Mouse (Mus musculus) forebrain, postnatal 0 days (tissue): ENCODE data around the gene Atrnl1. TPM values are rescaled to one million over a fixed set of nuclear protein-coding genes. Genes with fewer than 3 reads are reported as not detected.

ENCODE experiments used
- ATAC-seq: fragments of 200-750 bp; cut with Nextera tagmentation; 2 replicates; pipeline ENCODE4 v1.8.0; 2017; ENCODE audit warnings: mild to moderate bottlenecking, moderate library complexity
- DNase-seq: peaks from one replicate; pipeline ENCODE4 v3.0.0-alpha.2; 2015
- H3K27ac ChIP-seq: fragments of 300-500 bp; sonication (generic); 2 replicates; pipeline ENCODE4 v1.5.1; 2014; ENCODE audit warnings: low read depth, mild to moderate bottlenecking, antibody characterized with exemption, low read length, moderate library complexity, mixed read lengths
- H3K27me3 ChIP-seq: fragments of 300-500 bp; sonication (generic); 2 replicates; pipeline ENCODE4 v1.6.1; 2014; ENCODE audit warnings: mild to moderate bottlenecking, low read length, mixed read lengths; ENCODE audit not compliant: insufficient read depth
- H3K36me3 ChIP-seq: fragments of 300-500 bp; sonication (generic); 2 replicates; pipeline ENCODE4 v1.6.1; 2014; ENCODE audit warnings: mild to moderate bottlenecking, moderate library complexity; ENCODE audit not compliant: insufficient read depth
- H3K4me1 ChIP-seq: fragments of 300-500 bp; sonication (generic); 2 replicates; pipeline ENCODE4 v1.6.1; 2014; ENCODE audit warnings: antibody characterized with exemption; ENCODE audit not compliant: insufficient read depth
- H3K4me2 ChIP-seq: fragments of 300-500 bp; sonication (generic); 2 replicates; pipeline ENCODE4 v1.6.1; 2014; ENCODE audit warnings: low read depth, mild to moderate bottlenecking, moderate library complexity
- H3K4me3 ChIP-seq: fragments of 300-500 bp; sonication (generic); 2 replicates; pipeline ENCODE4 v1.5.1; 2014; ENCODE audit warnings: low read depth, low read length, mixed read lengths
- H3K9ac ChIP-seq: fragments of 300-500 bp; sonication (generic); 2 replicates; pipeline ENCODE4 v1.6.1; 2014; ENCODE audit warnings: mild to moderate bottlenecking
- H3K9me3 ChIP-seq: fragments of 300-500 bp; sonication (generic); 2 replicates; pipeline ENCODE4 v1.6.1; 2016; ENCODE audit warnings: low read length
- CTCF ChIP-seq: sonication (generic); IDR thresholded peaks from 2 replicates; pipeline ENCODE4 v1.5.1; 2016; ENCODE audit warnings: antibody characterized with exemption, control low read depth, low read depth
- WGBS: fragments of 180-500 bp; shearing (Covaris S2); extraction: QIAGEN DNeasy Blood & Tissue Kit; methylation state at CpG from one replicate; pipeline ENCODE4 v1.1.7; 2014; 5-methylcytosine and 5-hydroxymethylcytosine counted together
- polyA plus RNA-seq: library from polyadenylated mRNA; unstranded; fragments of >200 nt; fragmentation: Nextera tagmentation; extraction: Ambion mirVana; gene quantifications from 2 replicates; pipeline ENCODE4 v1.2.1, GENCODE M21; 2015
- total RNA-seq: library from RNA; depleted of rRNA; stranded (reverse); fragments of >200 nt; gene quantifications from 2 replicates; pipeline ENCODE4 v1.2.3, GENCODE M21; 2014

The Atrnl1 gene
- total and polyA plus RNA-seq, 2 experiments from 2014 or later = 4.8 to 59.9 TPM

DNA sequence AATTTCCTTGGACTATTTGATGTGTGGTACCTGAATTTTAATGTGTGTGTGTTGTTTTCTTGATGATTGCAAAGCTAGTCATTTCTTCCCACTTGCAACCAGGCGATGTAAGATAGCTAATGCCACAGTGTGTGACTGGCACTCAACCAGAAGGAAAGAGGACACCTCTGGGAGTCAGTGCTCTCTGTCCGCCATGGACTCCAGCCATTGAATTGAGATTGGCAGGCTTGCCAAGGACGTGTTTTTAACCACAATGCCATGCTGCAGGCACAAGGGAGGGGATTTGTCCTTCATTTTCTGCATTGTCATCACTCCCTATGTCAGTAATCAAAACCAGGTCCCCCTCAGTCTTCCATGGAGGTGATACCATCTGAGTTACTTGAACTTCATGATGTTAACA, 126.6 kb downstream of the Atrnl1 start:
- DNase-seq = no peak
- H3K36me3 ChIP-seq = 0 out of 2 replicates have a peak, but pooled peaks cover 3% of the 10 kb centered on the region
- no peak for TF ChIP-seq CTCF
- no peak overlapping the region for H3K4me2 ChIP-seq
- H3K27ac ChIP-seq = no peak overlapping the region
- H3K9ac ChIP-seq = no peak overlapping the region
- H3K27me3 ChIP-seq = no peaks in the 10 kb centered on the region
- H3K4me1 ChIP-seq = no peaks in the 10 kb centered on the region
- no peaks in the 10 kb centered on the region for H3K9me3 ChIP-seq
- no peak for ATAC-seq
- H3K4me3 ChIP-seq = no peak overlapping the region
- WGBS = 84% methylated on average over 3 of the region's 3 CpGs

DNA sequence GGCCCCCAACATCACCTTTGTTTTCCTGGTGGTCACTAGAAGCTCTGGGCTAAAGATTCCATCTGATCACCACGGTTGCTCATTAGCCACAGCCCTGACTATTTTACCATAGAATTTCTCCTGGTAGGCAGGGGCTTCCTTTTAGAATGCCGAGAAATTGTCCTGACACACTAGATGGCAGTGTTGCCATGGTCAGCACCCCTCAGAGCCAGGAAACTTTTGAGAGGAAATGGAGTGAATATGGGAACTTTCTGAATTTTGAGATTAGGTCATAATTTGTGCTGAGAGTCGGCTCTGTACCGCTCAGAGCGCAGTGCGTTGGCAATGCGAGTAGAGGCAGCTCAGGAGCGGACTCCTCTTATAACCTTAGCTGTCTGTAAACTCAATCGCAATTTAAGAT, 134.7 kb downstream of the Atrnl1 start:
- DNase-seq = peak; percentile 77
- 46% methylated on average over 9 of the region's 9 CpGs for WGBS

DNA sequence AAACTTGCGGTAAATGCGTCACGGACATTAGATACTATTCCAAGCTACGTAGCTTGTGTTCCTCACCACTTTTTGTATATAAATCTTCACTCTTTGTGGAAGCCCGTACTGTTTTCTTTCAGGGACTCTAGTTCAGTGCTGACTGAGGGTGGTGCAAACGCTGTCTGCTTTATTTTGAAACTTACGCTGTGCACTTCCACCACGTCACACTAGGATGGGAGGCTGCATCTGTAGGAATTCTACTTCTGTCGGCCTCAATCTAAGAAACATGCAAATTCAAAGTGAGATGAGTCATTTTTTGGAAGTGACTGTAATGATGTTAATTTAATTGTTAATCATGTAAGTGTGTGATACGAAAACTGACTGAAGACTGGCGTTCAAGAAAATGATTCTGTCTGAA, 135.7 kb downstream of the Atrnl1 start:
- WGBS = 76% methylated on average over 11 of the region's 11 CpGs
- Histone ChIP-seq H3K27ac (no peak overlapping the region), H3K9ac (no peak overlapping the region), H3K36me3 (no peaks in the 10 kb centered on the region; the same call in 1 of the 2 replicates), H3K9me3 (no peaks in the 10 kb centered on the region), H3K27me3 (no peaks in the 10 kb centered on the region), H3K4me2 (no peak overlapping the region), H3K4me1 (no peaks in the 10 kb centered on the region), H3K4me3 (no peak overlapping the region)
- TF ChIP-seq CTCF = no peak
- DNase-seq (no peak), ATAC-seq (peak; percentile 58; the same call in 1 of the 2 replicates)

More for the DNA sequence above, 134.7 kb downstream of the Atrnl1 start:
- Histone ChIP-seq H3K4me3 (no peak overlapping the region), H3K4me1 (no peaks in the 10 kb centered on the region), H3K9ac (no peak overlapping the region), H3K27ac (no peak overlapping the region), H3K27me3 (no peaks in the 10 kb centered on the region), H3K36me3 (no peaks in the 10 kb centered on the region; the same call in 1 of the 2 replicates), H3K9me3 (no peaks in the 10 kb centered on the region), H3K4me2 (no peak overlapping the region)
- peak; percentile 86 for TF ChIP-seq CTCF
- ATAC-seq = peak; percentile 74

DNA sequence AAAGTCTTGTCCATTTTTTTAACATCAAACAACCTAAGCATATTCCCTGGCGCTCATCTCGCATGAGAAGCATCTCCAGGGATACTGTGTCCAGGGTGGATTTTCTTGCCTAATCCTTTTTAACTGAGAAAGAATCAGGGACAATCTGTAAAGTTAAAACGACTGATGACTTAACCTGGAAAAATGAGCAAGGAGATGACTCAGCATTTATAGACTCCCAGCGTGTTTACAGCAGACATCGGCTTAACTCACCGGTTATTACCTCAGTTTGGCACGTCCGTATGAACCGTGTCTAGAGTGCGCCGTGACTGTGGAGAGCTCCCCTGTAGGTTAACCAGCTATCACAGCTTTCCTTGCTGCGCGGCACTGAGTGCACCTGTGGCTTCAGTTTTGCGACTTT, 141.4 kb downstream of the Atrnl1 start:
- ATAC-seq (no peak), DNase-seq (no peak)
- H3K4me2 ChIP-seq = no peak overlapping the region
- H3K9me3 ChIP-seq = no peaks in the 10 kb centered on the region
- no peak overlapping the region for H3K9ac ChIP-seq
- H3K4me1 ChIP-seq = no peaks in the 10 kb centered on the region
- H3K27me3 ChIP-seq = no peaks in the 10 kb centered on the region
- no peak overlapping the region for H3K27ac ChIP-seq
- no peak overlapping the region for H3K4me3 ChIP-seq
- 93% methylated on average over 14 of the region's 14 CpGs for WGBS
- no peak for TF ChIP-seq CTCF
- H3K36me3 ChIP-seq = peaks cover 7% of the 10 kb centered on the region; the same call in 1 of the 2 replicates

DNA sequence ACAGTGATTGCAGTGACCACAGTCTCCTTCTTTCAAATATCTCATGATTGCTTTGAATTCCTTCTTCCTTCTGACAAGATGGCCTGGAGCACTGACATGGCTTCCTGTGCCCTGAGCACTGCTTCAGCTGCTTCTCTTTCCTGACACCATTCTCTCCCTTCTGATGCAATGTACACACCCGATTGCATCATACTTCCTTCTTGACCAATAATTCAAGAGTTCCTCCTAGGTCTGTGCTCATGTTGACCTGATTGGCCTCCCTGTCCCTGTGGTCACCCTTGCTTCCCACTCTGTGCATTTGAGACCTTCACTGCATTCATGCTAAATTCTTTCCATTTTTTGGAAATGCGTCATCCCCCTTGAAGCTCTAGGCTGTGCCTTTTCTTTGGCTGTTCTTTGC, 151.7 kb downstream of the Atrnl1 start:
- H3K4me2 ChIP-seq = no peak overlapping the region
- no peak overlapping the region for H3K27ac ChIP-seq
- H3K27me3 ChIP-seq = no peaks in the 10 kb centered on the region
- no peak overlapping the region for H3K4me3 ChIP-seq
- no peak overlapping the region for H3K9ac ChIP-seq
- TF ChIP-seq CTCF = no peak
- whole genome bisulfite sequencing = 94% methylated on average over 2 of the region's 2 CpGs
- no peak for DNase-seq
- 0 out of 2 replicates have a peak, but pooled peaks cover 4% of the 10 kb centered on the region for H3K36me3 ChIP-seq
- no peak for ATAC-seq
- no peaks in the 10 kb centered on the region for H3K9me3 ChIP-seq
- H3K4me1 ChIP-seq = no peaks in the 10 kb centered on the region

DNA sequence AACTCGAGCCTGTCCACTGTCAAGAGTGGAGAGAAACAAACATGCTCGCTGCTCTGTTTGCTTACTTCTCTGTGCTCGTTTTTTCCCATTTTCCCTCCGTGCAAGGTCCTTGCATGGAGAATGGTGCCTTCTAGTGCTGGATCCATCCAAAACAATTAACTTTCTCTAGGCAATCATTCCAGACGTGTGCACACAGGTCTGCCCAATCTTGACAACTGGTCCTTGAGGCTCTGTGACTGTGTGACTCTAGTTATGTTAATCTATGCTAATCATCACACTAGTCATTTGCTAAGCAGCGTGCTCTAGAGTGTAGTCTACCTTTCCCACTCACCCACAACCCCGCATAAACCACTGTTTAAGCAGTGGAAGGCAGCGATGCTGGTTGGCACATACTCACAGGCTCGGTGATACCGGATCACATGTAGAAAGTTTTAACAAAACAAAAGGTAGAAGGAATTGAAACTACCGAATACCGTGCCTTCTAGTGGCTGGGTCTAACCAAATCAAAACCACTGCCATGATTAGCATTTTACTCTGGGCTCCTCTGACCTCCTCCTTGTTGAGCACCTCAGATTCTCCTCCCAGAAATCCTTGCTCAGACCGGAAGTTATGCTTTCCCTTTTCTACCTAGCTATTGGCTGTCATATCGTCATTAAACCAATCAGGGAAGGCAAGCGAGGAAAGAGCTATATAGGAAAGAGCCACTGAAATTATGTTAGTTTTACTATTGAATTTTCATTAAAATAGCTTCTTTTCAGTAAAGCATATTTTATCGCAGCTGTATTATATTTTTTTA, 153.9 kb downstream of the Atrnl1 start:
- no peak for TF ChIP-seq CTCF
- WGBS = 81% methylated on average over 16 of the region's 16 CpGs
- no peak overlapping the region for H3K4me3 ChIP-seq
- H3K4me2 ChIP-seq = no peak overlapping the region
- H3K9ac ChIP-seq = no peak overlapping the region
- H3K36me3 ChIP-seq = no peaks in the 10 kb centered on the region
- DNase-seq = no peak
- no peaks in the 10 kb centered on the region for H3K9me3 ChIP-seq
- H3K27me3 ChIP-seq = no peaks in the 10 kb centered on the region
- H3K4me1 ChIP-seq = no peaks in the 10 kb centered on the region
- no peak for ATAC-seq
- H3K27ac ChIP-seq = no peak overlapping the region

DNA sequence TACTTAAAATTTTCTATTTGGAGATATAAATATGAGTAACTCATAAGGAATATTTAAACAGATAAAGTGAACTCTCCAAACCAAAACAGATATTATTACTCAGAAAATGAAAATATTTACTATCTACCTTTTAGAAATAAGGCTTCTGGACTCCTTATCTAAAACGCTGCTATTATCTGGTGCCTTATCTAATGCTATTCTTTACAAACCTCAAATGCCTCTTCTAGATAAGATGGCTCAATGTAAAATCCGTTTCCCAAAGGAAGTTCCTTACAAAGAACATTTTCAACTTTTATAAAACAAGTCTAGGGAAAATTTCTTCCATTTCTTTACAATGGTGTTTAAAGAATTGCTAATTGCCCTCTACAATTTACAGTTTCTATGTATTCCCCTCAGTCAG, 156.2 kb downstream of the Atrnl1 start:
- ATAC-seq (no peak), DNase-seq (no peak)
- Histone ChIP-seq H3K27me3 (no peaks in the 10 kb centered on the region), H3K9ac (no peak overlapping the region), H3K4me2 (no peak overlapping the region), H3K4me3 (no peak overlapping the region), H3K9me3 (no peaks in the 10 kb centered on the region), H3K27ac (no peak overlapping the region), H3K4me1 (no peaks in the 10 kb centered on the region), H3K36me3 (no peaks in the 10 kb centered on the region)
- no peak for TF ChIP-seq CTCF
- WGBS = 77% methylated on average over 2 of the region's 2 CpGs
